Mouse (Mus musculus): Measurements from ENCODE around the gene Rgs13.

Rgs13 gene

GRCm38 (mm10) chr1:144177166-144177565 lies at the start of gene Rgs13:
Gene Rgs13 (minus strand): TSS chr1:144177372.
- DNase-seq: peak in 1 of 2 experiments; percentile 8

- no peak for DNase-seq
Measured at GRCm38 (mm10) chr1:144215230-144215629, 38.1 kb upstream of the Rgs13 start.

DNA sequence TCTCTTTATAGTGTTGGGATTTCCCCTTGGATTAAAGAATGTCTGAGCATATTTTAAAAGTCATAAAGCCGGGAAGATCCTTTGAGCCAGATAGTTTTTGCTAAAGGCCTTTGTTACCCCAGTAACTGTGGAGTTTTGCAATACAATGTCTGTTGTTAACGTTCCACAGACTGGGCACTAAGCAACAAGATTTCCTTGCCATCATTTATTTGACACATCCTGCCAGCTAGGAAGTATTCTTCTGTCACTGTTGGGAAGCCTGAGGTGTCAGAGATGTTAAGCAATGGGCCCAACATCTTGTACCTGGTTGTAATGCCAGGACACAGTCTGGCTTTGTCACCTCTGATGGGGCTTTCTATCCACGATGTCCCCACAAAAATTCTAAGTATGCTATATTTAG lies 33.7 kb upstream of the Rgs13 start:
- DNase-seq: no peak

DNA sequence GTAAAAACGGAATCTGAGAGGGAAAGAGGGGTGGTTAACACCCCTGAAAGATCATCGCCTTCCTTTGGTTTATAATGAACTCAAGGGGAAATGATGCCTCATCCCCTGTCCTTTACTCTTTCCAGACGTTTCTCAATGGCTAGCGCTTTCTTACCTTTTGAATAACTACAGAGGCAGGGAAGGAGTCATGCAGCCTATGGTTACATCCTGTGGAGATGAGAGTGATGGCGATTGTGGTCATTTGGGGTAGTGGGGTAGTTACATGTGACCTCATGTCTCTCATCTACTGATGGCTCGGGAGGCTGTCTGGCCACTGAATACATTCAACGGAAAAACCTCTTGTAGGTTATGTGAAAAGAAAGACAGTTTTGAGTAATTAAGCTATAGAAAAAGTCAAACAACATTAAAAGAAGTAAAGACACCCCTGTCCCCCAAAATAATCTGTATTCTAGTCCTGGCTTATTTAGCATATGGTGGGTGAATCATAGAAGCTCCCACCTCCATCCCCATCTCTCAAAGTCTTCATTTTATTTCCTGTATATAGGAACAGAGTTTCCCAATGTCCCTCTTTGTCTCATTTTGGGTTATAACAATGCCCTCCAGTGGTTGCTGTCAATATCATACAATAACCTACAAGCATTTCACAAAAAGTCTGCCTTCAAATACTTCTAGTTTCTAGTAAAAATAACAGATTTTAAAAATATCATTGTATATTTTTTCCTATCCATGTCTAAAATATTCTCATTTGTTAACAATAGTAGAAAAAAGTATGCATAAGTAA lies 29.3 kb upstream of the Rgs13 start:
- no peak for DNase-seq

DNA sequence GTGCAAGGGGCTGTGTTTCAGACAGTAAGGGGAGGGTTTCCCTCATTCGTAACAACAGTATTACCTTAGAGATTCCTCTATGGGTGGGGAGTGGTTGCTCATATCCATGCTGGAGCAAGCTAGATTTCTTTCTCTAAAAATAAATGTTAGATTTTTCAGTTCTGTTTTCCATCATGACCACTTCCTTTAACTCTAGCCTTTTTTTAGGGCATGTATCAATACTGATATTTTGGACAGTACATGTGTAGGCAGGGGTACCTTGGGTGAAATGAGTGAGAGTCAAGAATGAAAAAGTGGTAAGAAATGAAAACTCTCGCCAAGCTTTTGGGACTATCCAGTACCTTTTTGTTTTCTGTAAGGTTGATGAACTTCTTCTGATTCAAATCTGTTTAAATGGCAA lies 27.6 kb upstream of the Rgs13 start:
- no peak for DNase-seq

DNA sequence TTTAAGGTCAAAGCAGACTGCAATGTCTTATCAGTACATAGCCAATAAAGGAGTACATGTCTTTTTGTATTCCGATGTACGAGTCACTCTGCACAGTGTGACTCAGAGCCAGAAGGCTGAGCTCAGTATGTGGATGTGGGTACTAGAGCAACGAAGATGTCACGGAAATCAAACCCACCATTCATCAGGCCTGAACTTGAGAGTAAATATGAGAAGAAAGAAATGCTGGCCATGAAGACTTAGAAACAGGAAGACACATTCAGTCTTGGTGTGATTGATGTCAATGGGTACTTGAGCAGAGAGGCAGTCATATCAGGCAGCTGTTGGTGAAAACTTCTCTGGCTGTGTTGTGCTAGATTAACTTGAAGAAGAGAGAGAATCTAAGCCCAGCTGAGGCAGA lies 25.8 kb upstream of the Rgs13 start:
- DNase-seq: no peak

GRCm38 (mm10) chr1:144200496-144200895 lies 23.3 kb upstream of the Rgs13 start:
- DNase-seq: no peak

- no peak for DNase-seq
Measured at GRCm38 (mm10) chr1:144199538-144199937, 22.4 kb upstream of the Rgs13 start.

GRCm38 (mm10) chr1:144197684-144198083 lies 20.5 kb upstream of the Rgs13 start:
- DNase-seq: peak; percentile 60 to 61

GRCm38 (mm10) chr1:144186655-144187396 lies 9.7 kb upstream of the Rgs13 start:
- DNase-seq: no peak

- DNase-seq: no peak
Measured at GRCm38 (mm10) chr1:144184955-144185715, 8.0 kb upstream of the Rgs13 start.

- no peak for DNase-seq
Measured at GRCm38 (mm10) chr1:144183622-144184021, 6.5 kb upstream of the Rgs13 start.

- no peak for DNase-seq
Measured at GRCm38 (mm10) chr1:144179559-144179958, 2.4 kb upstream of the Rgs13 start.

DNA sequence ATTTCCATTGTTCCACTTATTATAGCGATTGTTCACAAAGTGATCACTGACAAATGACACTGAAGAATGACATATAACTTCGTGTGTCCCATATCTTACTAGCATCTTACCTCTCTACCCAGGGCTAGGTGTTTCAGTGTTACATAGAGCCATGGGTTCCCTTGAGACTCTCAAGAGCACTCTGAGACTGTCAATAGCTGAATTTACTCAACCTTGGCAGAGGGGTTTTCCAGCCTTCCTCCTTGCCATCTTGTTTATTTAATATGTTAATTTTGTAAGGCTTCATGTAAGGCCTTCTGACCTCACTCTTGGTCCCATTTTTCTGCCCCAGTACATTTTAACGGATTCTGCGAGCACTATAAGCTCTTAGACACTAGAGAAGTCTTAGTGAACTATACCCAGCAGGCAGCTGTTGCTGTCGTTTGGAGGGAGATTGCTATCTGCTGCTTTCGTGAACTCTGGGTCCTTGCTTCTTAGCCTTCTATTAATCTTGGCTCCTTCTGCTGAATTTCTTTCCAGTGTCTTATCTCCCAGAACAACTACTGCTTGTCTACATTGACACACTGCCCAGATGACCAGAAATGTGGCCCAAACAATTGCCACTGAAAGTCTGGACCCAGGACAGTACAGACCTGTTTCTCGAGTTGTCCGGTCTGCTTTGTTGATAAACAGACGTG lies 1.2 kb upstream of the Rgs13 start:
- DNase-seq: no peak

GRCm38 (mm10) chr1:144177620-144178019 lies 448 bp upstream of the Rgs13 start:
- no peak for DNase-seq

DNA sequence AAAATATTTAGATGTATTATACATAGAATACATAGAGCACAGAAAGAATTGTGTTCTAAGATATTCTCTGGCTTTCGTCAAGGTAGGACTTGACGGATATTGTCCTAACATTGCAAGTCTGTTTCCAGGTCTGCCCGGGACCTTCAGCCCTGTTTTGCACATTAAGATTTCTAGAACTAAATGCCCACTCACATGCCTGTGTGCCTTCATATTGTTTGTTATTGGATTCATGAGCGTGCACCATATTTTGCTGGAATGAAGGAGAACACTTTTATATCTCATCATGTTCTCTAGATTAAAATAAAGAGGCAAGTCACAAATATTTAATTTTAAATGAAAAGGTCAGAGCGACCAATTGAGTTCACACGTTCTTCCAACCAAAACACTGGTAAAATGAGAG lies 2.4 kb downstream of the Rgs13 start:
- DNase-seq: no peak

- DNase-seq: no peak
Measured at GRCm38 (mm10) chr1:144173568-144174036, 3.6 kb downstream of the Rgs13 start.

GRCm38 (mm10) chr1:144168921-144169320 lies 8.3 kb downstream of the Rgs13 start:
- DNase-seq: no peak

DNA sequence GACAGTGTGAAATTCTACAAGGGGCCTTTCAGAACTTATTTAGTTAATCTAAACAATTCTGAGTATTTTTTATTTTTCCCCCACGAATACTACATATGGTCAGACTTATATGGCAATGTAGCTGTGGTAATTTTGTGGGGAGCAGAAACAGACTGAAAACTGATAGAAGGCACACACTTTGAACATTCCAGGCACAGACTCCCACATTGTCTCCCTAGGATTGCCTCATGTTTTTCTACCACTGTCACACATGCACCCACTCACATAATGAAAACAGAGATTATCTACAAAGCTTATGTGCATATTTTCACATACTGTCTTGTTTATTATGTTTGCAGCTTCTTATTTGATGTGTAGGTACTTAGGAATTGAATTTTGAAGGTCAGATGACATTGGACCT lies 9.4 kb downstream of the Rgs13 start:
- no peak for DNase-seq

- no peak for DNase-seq
Measured at GRCm38 (mm10) chr1:144166897-144167296, 10.3 kb downstream of the Rgs13 start.

- DNase-seq: no peak
Measured at GRCm38 (mm10) chr1:144166275-144166674, 10.9 kb downstream of the Rgs13 start.

DNA sequence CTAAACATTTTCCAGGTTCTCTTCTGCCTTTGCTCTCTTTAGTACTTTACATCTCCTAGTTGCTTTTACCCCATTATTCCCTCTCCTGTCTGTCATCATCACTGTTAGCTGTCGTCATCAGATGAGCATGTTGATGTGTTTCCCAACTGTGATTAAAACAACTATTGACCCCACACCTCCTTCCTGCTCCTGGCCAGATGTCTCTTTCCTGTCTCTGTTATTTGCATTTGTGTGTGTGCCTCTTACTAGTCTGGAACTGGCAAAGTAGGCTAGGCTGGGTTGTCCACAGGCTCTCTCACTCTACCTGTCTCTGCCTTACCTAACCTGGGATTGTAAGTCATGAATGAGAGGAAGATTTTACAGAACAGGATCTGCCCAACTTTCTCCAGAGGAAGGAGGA lies 24.6 kb downstream of the Rgs13 start:
- no peak for DNase-seq

- DNase-seq: no peak
Measured at GRCm38 (mm10) chr1:144152184-144152525, 25.0 kb downstream of the Rgs13 start.
